Mouse (Mus musculus) bone marrow macrophage, adult 2 months (primary cell): ENCODE data around the gene Rmi2.

Source experiments
- CTCF ChIP-seq: IDR thresholded peaks from 2 replicates; pipeline ENCODE4 v1.5.1; 2012; ENCODE audit warnings: low read depth, mild to moderate bottlenecking, low read length, moderate library complexity
- POLR2A ChIP-seq: IDR thresholded peaks from 2 replicates; pipeline ENCODE4 v1.6.1; 2012; ENCODE audit warnings: mild to moderate bottlenecking, low read depth, low read length, borderline replicate concordance

- TF ChIP-seq POLR2A: no peak
- no peak for TF ChIP-seq CTCF
Observed at GRCm38 (mm10) chr16:10787548-10788058, 47.3 kb upstream of the Rmi2 start.
